Mouse (Mus musculus) urinary bladder, postnatal 10 days (tissue): ENCODE data around the gene Ifnlr1.

Source experiments
- DNase-seq: peaks from one replicate; pipeline ENCODE4 v3.0.0; 2022; ENCODE audit warnings: low spot score

Ifnlr1 gene

GRCm38 (mm10) chr4:135743520-135743919, 57.4 kb downstream of the Ifnlr1 start:
- DNase-seq, result no peak

GRCm38 (mm10) chr4:135744726-135745448, 58.8 kb downstream of the Ifnlr1 start:
- DNase-seq, result no peak

DNA sequence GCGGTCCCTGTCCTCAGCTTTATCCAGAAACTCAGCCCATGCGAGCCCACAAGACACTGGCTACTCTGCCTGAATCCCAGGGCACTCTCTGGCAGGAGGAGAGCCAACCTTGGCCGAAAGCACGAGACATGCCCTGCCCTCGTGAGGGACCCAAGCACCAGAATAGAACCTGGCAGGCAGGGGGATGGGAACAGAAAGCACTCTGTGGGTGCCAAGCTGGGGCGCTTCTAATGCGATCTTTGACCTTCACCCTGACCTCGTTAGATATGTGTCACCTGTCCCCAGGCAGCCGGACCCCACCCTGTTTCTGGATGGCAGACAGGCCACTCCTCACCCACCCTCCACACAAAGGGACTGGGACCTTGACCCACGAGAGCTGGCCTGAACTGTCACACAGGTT, 59.5 kb downstream of the Ifnlr1 start:
- DNase-seq, result no peak

- DNase-seq, result no peak
Measured at GRCm38 (mm10) chr4:135750896-135751295, 64.8 kb downstream of the Ifnlr1 start.

DNA sequence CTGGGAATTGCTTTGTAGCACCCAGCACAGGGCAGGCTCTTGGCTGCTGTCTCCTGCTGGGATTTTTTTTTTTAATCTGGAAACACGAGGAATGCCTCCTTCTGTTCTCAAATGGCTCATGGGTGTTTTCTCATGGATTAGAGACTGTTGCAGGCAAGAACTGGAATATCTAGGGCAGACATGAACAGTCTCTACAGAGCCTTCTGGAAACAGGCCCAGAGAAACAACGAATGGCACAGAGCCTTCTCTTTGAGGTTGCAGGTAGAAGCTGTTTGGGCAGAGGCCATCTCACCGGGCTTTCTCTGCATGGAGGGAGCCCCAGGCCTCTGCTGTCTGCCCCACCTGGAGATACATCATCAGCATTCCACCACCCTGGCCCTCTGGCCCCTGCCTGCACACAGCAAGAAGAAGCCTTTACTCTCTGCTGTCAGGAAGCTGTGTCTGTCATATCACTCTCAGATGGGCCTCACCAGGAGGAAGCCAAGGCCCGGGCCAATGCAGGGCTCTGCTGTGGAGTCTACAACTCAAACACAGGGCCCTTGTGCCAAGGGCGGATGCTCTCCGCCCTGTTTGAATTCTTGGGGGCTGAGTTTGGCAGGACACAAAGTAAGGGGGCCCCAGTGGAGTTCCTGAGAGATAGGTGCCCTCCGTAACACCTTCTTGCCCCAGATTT, 66.2 kb downstream of the Ifnlr1 start:
- no peak for DNase-seq

- no peak for DNase-seq
Measured at GRCm38 (mm10) chr4:135752779-135753164, 66.7 kb downstream of the Ifnlr1 start.
